Mouse (Mus musculus) cerebellum, adult 2 months (tissue): Measurements from ENCODE around the gene Trpc7.

Experiments used
- CTCF ChIP-seq: fragments of 200-500 bp; IDR thresholded peaks from 2 replicates; pipeline ENCODE4 v1.5.1; 2011; ENCODE audit warnings: low read depth, mild to moderate bottlenecking, control low read depth, low read length, moderate library complexity, borderline replicate concordance; ENCODE audit not compliant: insufficient read depth
- POLR2A ChIP-seq: fragments of 200-500 bp; IDR thresholded peaks from 2 replicates; pipeline ENCODE4 v1.6.1; 2011; ENCODE audit warnings: low read length, control low read depth, borderline replicate concordance; ENCODE audit not compliant: insufficient read depth

DNA sequence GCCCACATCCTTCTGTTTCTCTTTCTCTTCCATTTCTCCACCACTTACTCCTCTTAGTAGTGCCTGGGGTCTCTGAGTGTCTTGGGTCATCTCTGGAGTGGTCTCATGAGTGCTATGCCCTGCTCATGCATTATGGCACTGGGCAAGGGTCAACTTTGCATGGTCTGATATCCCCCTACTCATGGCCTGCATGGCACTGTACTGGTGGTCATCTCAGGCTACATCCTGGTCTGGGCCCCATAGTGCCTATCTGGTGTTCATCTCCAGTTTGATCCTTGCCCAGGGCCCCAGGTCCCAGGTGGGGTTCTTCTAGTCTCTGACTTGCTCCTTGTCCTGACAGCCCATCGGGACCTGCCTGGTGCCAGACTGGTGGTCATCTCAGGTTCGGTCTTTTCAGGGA is 34.6 kb upstream of the Trpc7 start:
- no peak for TF ChIP-seq POLR2A
- TF ChIP-seq CTCF, result no peak
